Mouse (Mus musculus) testis, postnatal 14 days (tissue): ENCODE measurements around the gene Olfm1.

Experiments
- DNase-seq: peaks from one replicate; pipeline ENCODE4 v3.0.0; 2021; ENCODE audit warnings: low spot score

Olfm1 gene

DNA sequence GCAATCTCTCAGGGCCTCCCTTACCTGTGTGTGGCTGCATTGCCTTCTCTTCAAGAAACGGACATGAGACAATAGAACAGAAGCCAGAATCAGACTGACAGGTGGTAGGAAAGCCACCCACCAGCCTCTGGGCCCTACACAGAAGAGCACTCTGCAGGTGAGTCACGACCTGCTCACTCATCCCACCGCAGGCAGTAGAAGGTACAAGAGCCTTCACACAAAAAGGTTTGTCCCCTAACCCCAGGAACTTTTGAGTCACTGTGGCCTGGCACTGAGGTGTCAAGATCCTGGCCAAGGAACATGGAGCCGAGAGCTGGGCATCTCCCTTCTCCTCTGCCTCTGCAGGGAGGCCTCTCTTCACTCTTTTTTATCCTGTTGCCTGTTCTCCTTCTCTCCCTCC is 42.3 kb downstream of the Olfm1 start:
- DNase-seq, result no peak

DNA sequence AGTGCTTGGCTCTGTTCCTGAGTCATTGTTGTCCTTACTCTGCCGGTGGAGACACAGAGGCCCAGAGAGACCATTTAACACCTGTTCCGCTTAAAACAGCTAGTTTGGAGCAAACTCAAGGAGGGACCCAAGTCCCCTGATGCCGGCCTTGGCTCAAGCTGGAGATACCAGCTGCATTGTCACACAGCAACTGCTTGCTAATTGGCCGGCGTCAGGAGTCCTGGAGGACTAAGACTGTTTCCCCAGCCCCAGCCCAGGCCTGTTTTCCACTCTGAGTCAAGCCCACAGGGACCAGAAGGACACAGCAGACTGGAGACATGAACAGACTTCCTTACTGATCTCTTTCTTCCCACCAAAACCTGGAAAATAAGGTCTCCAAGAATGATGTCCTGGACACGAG is 43.7 kb downstream of the Olfm1 start:
- DNase-seq, result no peak

- DNase-seq, result no peak
Observed at GRCm38 (mm10) chr2:28239616-28240015, 46.8 kb downstream of the Olfm1 start.

DNA sequence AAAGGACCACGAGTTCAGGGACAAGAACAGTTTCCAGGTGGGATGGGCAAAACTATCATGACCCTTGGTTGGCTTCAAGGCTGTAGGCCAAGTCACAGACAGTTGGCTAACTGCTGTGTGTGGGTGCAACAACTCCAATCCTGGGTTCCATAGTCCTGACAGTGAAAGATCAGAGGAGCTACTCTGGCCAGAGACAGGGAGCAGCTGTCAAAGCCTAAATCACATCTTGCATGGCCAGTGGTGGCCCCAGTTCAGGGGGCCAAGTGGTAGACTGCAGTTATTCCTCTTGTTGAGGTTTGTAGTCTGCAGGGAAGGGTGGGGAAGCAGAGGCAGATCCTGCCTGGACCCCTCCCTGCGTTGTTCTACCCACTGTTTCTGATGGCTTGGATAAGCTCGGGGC is 48.1 kb downstream of the Olfm1 start:
- DNase-seq, result no peak

DNA sequence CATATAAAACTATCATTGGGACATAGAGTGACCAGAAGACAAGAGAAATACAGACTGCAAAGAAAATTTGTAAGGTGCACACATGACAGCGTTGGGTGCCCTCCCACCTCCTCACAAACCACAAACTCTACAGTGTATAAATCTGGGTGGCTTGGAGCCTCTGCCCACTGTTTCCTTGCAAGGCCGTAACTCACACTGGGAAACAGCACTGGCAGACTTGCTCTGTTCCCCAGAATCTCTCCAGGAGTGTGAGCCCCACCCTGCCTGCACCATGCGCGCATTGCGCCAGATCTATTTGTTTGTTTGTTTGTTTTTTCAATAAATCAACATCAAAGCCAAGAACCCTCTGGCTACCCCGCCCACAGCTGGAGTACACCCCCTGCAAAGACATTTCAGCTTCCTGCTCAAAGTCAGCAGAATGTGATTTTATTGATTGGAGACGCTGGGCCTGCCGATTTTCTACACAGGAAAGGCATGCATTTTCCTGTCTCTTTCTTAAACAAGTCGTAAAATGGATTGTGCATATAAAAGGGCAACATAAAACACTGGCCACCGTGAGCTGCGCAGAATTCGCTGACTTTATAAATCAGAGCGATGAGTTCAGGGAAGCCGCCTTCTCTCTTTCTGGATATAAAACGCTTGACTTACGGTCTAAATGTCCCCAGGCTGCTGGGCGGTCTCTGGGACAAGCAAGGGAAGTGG is 48.9 kb downstream of the Olfm1 start:
- DNase-seq, result no peak

- DNase-seq, result no peak
Observed at GRCm38 (mm10) chr2:28242222-28242543, 49.4 kb downstream of the Olfm1 start.

DNA sequence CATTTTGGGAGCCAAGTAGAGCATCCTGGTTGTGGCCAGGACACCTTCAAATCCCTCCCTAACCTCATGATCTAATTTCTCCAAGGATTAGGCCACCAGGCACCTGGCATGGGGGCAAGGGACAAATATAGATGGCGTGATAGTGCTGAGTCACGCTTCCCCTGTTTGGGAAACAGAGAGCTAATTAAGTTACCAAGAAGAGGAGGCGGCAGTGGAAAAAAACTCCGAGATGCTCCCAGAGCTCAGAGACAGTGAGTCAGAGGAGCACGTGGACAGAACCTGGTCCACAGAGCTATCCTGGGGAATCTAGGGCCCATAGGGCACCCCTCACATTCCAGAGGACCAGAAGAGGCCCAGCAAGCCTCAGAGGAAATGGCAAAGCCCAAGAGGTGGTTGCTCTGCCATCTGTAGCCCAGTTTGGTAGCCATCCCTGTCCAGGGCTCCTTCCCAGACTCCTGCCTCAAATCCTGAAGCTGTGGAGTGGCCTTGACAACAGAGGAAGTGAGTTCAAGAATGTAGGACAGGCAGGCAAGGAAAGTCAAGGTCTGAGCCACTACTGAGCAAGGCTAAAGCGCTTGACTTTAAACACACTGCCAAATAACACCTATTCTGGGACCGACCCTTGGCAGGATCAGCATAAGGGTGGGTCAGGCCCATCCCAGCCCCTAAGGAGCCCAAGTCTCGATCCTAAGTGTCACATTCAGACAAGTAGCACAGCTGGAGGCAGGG is 52.0 kb downstream of the Olfm1 start:
- DNase-seq, result no peak

GRCm38 (mm10) chr2:28246110-28246653 is 53.4 kb downstream of the Olfm1 start:
- DNase-seq, result no peak

GRCm38 (mm10) chr2:28247098-28247497 is 54.3 kb downstream of the Olfm1 start:
- no peak for DNase-seq

DNA sequence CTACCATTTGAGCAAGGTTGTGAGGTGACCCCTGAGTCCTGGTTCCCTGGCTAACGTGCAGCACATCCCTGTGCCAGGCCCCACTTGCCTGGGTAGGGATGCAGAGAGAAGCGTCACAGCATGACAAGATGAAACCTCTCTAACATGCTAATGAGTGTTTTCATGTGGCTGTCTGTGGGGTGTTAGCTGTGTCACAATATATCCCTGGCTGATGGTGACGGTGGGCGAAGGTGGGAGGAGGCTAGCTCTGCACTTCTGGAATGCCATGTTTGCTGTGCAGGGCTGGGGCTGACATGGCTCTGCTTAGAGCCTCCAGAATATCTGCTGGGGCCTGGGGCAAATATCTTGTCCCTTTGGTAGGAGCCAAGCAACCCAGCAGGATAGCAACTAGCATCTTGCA is 59.8 kb downstream of the Olfm1 start:
- DNase-seq, result no peak

- DNase-seq, result no peak
Observed at GRCm38 (mm10) chr2:28256029-28256428, 63.2 kb downstream of the Olfm1 start.

DNA sequence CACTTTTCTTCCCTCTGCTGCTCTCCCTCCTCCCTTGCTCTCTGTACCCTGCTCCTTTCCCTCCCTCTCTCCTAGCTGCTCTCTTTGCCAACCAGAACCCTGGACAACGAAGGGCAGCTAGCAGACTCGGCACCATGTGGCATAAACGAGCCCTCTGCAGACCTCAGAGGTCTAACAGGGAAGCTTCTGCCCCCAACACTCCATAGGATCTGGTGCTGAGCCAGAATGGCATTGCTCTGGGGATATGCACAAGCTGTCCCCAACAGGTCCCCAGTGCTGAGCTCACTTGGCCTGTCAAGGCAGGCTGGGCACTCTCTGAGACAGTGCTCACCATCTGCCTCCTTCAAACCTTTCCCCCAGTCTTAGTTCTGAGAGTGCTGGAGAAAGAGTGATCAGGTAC is 68.6 kb downstream of the Olfm1 start:
- no peak for DNase-seq

DNA sequence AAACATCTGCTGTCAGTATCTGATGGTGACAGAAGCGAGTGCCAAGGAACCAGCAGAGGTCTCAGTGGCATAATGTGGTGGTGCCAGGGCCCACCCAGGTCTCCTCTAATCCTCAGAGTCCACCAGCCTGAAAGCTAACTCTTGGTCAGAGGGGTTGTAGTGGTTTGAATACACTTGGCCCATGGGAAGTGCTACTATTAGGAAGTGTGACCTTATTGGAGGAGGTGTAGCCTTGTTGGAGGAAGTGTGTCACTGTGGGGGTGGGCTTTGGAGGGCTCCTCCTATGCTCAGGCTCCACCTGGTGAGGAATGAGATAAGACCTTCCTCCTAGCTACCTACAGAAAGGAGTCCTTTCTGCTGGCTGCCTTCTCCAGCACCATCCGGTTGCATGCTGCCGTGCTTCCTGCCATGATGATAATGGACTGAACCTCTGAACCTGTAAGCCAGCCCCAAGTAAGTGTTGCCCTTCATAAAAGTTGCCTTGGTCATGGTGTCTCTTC is 75.0 kb downstream of the Olfm1 start:
- DNase-seq, result no peak

- no peak for DNase-seq
Observed at GRCm38 (mm10) chr2:28270561-28270960, 77.8 kb downstream of the Olfm1 start.

DNA sequence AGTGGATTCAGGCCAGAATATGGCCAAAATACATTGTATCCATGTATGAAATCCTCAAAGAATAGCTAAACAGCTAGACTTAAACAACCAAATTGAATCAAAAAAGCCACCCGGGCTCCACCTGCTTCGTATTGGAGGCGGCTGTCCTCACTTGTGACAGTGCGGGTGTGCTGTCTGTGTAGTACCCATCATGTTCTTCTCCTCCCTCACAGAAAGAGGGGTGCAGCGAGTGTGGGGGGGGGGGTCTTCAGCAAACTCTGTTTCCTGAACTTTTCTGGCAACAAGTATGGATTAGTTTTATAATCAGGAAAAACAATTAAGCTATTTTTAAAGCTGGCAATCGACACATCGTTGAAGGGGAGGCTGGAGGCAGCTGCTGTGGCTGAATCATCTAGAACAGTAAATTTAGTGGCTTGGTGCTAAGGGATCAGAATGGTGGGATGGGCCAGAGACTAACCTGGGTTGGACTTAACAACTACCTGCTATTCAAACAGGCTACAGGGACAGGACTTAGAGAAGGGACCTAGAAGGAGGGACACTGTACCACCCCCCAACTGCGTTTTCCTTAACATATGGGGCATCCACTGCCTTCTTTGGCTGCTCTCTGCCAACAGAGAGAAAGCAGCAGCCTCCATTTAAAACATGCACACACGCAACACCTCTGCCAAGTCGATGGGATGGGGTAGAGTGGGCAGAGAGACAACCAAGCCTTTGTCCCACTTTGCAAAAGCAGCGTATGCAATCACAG is 79.6 kb downstream of the Olfm1 start:
- DNase-seq, result no peak

GRCm38 (mm10) chr2:28274006-28274405 is 81.2 kb downstream of the Olfm1 start:
- DNase-seq, result no peak

- DNase-seq, result no peak
Observed at GRCm38 (mm10) chr2:28275345-28275744, 82.6 kb downstream of the Olfm1 start.

GRCm38 (mm10) chr2:28278150-28278549 is 85.4 kb downstream of the Olfm1 start:
- DNase-seq, result peak; percentile 38

- DNase-seq, result no peak
Observed at GRCm38 (mm10) chr2:28278853-28279252, 86.1 kb downstream of the Olfm1 start.
